Mouse (Mus musculus) gonadal fat pad, adult 2 months (tissue): Measurements from ENCODE around the gene Olfr844. TPM values are rescaled to one million over a fixed set of nuclear protein-coding genes. Genes with fewer than 3 reads are reported as not detected.

Experiments
- DNase-seq: peaks from one replicate; pipeline ENCODE4 v3.0.0-alpha.2; 2012; ENCODE audit warnings: low read depth
- polyA plus RNA-seq: library from polyadenylated mRNA; depleted of rRNA; stranded (reverse); fragments of >200 nt; gene quantifications from 2 replicates; pipeline ENCODE4 v1.2.3, GENCODE M21; 2012; rRNA removed

The Olfr844 gene
- not detected in 2 replicates for polyA plus RNA-seq

- no peak for DNase-seq
Measured at GRCm38 (mm10) chr9:19316047-19316446, at the start of gene Olfr844. Gene Olfr844, plus strand, starts transcription at chr9:19316347.

- DNase-seq: no peak
Measured at GRCm38 (mm10) chr9:19336157-19336556, 20.0 kb downstream of the Olfr844 start, which contains the start of gene Olfr845. Gene Olfr845, plus strand, starts transcription at chr9:19336457.

- no peak for DNase-seq
Measured at GRCm38 (mm10) chr9:19363905-19364304, 47.8 kb downstream of the Olfr844 start, which contains the start of gene Olfr846. Gene Olfr846, minus strand, starts transcription at chr9:19364005.

Other genes starting within 250 kb of the Olfr844 start
- gene Olfr836, start 196.0 kb upstream of the Olfr844 start, polyA plus RNA-seq: not detected in 2 replicates
- not detected in 2 replicates for gene Olfr837, start 180.0 kb upstream of the Olfr844 start, polyA plus RNA-seq
- not detected in 2 replicates for gene Olfr839-ps1, start 139.0 kb upstream of the Olfr844 start, polyA plus RNA-seq
- not detected in 2 replicates for gene Olfr843, start 64.4 kb upstream of the Olfr844 start, polyA plus RNA-seq
- gene Olfr845, start 20.1 kb downstream of the Olfr844 start, polyA plus RNA-seq: not detected in 2 replicates
- not detected in 2 replicates for gene Olfr846, start 47.7 kb downstream of the Olfr844 start, polyA plus RNA-seq
- gene Olfr847, start 62.3 kb downstream of the Olfr844 start, polyA plus RNA-seq: not detected in 2 replicates
- gene Olfr849, start 123.9 kb downstream of the Olfr844 start, polyA plus RNA-seq: not detected in 2 replicates
- gene Olfr850, start 161.9 kb downstream of the Olfr844 start, polyA plus RNA-seq: not detected in 2 replicates
- not detected in 2 replicates for gene Olfr851, start 176.9 kb downstream of the Olfr844 start, polyA plus RNA-seq
- gene Olfr853, start 224.7 kb downstream of the Olfr844 start, polyA plus RNA-seq: not detected in 2 replicates